Mouse (Mus musculus) liver, embryonic 14 days (tissue): ENCODE measurements around the gene Zfp788. TPM values are rescaled to one million over a fixed set of nuclear protein-coding genes. Genes with fewer than 3 reads are reported as not detected.

Source experiments
- polyA plus RNA-seq: library from polyadenylated mRNA; depleted of rRNA; stranded (reverse); fragments of >200 nt; gene quantifications from 2 replicates; pipeline ENCODE4 v1.2.3, GENCODE M21; 2012; rRNA removed

The Zfp788 gene
- 2.0 and 2.3 TPM in 2 replicates for polyA plus RNA-seq

DNA sequence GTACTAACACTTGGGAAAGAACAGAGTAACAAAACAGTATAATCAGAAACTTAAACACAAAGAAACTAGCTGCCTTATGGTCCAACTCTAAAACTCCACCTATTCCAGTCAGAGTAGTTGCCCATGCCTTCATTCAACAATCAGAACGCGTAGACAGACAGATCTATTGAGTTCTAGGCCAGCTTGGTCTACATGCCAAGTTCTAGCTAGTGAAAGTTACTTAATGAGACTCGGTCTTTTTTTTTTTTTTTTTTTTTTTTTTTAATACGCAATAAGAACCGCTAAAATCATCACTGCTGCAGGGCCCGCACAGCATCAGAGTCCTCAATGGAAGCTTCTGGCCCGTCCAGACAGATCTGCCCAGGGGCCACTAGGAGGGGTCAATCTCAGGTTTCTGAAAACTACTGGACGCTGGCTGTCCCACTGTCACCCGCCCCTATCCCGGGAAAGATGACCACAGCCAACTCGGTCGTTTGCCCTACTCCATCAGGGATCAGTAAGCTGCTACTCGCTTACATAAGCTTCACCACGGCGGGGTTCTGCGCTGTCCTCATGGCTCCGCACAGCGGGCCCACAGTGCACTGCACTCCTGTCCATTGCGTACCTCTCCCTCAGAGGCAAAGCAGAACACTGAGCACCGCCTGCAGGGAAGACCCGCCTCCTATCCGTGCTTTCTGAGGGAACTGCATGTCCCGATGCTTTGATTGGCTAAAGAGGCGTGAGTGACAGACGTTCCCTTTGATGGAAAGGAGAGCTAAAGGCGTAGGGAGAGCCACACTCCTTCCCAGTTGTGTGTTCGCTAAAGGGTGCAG, at the start of gene Zfp788:
Gene Zfp788 (plus strand): TSS at position 795 of the 812 bp plus-strand sequence.

DNA sequence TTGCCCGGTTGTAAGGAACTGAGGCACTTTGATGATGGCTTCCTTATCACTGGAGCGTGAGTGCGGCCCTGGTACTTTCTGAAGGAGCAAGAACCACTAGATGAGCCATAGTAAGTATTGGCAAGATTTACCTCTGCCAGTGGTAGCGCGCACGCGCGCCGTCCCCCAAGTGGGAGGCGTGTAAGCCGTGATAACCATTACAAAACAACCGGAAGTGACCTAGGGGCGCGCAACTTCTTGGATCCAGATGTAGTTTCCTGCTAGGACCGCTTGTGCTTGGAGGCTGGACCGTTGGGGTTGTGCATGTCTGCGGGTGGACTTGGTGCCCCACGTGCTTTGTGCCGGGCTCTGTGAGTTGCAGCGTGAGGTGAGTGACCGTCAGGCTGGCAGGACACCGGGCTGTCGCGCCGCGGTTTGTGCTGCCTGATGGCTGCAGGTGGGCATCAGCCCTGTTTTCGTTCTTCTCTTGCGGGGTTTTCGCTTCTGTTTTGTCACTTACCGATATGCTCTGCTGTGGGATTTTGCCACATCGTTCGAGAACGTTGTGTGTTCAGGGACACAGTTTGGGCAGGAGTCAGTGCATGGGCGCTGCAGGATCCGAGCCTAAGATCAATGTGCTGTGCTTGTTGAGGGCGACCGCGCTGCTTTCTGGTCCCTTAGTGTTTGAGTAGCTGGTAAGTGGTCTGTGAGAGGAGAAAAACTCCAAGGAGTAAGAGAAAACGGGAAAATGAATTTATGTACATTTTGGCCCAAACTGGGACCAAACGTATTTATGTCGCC, 33.8 kb upstream of the Zfp788 start, which contains the start of gene 2610021A01Rik:
Gene 2610021A01Rik (plus strand): TSS at position 197 of the 780 bp plus-strand sequence.

Other genes with a start within 250 kb of the Zfp788 start
- 2.5 and 2.9 TPM in 2 replicates for gene AI987944, start 239.8 kb upstream of the Zfp788 start, polyA plus RNA-seq
- 0.02 TPM in 2 replicates for gene Vmn2r57, start 184.5 kb upstream of the Zfp788 start, polyA plus RNA-seq
- 0.01 TPM in 1 of 2 replicates, not detected in the other for gene Gm20449, start 133.8 kb upstream of the Zfp788 start, polyA plus RNA-seq
- 1.8 and 2.6 TPM in 2 replicates for gene AW146154, start 133.3 kb upstream of the Zfp788 start, polyA plus RNA-seq
- not detected in 2 replicates for gene Gm6871, start 59.5 kb upstream of the Zfp788 start, polyA plus RNA-seq
- 3.9 and 4.0 TPM in 2 replicates for gene 2610021A01Rik, start 34.0 kb upstream of the Zfp788 start, polyA plus RNA-seq
- gene Vmn2r58, start 239.5 kb downstream of the Zfp788 start, polyA plus RNA-seq: not detected in 2 replicates